Mouse (Mus musculus) retina, adult 2 months (tissue): ENCODE measurements around the gene Eif2ak3.

Experiments
- DNase-seq: peaks from one replicate; pipeline ENCODE4 v3.0.0-alpha.2; 2012; ENCODE audit warnings: low read depth, low spot score

Eif2ak3 gene

DNA sequence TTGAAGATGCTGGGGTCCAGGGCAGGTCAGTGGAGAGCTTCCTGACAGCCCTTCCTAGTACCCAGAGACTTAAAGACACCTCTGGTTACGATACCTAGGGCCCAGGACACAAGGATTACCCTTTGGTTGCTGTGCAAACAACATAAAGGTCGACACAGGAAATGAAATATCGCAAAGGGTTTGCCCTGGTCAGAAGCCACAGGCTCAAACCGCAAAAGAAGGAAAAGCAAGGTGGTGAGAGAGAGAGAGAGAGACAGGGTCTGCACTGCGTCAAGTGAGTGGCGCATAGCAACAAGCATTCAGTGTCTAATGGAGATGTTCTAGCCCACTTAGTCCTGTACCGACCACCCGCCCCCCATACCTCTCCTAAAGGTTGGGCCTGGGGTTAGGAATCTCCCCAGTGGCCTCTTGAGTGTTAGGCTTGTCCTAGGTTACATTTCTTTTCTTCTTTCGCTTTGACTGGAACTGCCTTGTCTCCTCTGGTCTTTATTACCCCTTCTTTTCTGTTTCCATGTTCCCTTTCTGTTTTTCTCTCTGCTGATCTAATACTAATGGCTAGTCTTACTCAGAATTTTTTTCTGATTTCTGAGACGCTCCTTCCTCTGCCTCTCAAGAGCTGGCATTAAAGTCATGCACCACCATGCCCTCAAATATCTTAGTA lies 13.0 kb upstream of the Eif2ak3 start:
- no peak for DNase-seq

DNA sequence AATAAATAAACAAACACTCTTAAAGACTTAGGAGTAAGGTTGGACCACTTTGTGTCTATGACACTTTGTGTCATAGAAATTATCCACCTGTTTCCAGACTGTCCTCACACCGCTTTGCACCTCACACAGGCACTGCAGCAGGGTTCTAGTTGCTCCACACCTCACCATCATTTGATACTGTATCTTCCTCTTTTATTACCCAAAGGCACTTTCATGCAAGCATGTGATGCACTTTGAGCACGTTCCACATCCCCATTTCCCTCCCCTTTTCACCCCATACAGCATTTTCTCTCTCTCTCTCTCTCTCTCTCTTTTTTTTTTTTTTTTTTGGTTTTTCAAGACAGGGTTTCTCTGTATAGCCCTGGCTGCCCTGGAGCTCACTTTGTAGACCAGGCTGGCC lies 7.0 kb upstream of the Eif2ak3 start:
- DNase-seq: no peak

DNA sequence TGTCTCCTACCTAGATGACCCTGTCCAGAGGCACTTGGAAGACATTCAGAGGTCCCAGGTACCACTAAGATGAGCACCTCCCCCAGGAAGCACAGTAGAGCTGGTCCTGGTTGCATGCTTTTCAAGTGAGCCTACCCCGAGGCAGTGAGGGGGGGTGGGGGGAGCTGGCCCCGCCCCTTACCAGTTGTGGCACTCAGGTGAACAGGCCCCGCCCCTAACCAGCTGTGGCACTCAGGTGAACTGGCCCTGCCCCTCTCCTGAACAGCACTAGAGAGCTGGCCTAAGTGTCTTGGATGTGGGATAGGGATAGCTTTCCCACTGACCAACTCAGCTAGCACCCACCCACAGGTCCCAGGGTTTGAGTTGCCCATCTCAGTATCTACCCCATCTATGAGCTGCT lies 5.8 kb upstream of the Eif2ak3 start:
- DNase-seq: no peak

DNA sequence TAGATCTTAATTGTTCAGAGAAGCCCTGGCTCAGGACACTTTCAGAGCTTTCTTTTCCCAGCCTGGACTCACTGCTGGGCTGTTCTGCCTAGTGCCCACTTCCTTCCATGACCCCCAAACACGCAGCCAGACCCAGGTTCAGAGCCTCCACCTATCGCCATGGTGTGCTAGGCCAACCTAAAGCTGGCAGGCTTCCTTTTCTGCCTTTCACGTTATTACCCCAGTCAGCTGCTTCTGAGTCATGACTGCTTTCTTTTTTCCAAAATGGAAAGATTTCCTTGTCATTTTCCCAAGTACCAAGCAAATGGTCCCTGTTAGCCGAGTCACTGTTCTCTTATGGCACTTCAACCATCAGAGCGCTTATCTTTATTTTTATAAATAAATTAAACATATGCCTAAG lies 4.0 kb upstream of the Eif2ak3 start:
- no peak for DNase-seq

DNA sequence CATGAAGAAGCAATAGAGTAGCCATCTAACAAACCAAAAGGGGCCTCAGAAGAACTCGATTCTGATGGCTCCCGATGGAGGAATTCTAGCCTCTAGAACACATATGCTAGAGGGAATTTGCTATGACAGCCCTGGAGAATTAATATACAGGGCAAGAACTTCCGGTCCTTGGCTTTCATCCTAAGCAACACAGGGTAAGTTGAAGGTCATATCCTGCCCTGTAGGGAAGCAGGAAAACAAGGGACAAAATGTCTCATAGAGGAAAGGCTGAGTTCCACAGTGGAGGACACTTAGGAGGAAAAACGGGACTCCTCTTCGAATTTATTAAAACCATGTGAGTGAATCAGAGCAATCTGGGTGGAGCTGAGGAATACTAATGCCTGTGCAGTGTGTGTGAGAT lies 1.3 kb upstream of the Eif2ak3 start:
- no peak for DNase-seq

DNA sequence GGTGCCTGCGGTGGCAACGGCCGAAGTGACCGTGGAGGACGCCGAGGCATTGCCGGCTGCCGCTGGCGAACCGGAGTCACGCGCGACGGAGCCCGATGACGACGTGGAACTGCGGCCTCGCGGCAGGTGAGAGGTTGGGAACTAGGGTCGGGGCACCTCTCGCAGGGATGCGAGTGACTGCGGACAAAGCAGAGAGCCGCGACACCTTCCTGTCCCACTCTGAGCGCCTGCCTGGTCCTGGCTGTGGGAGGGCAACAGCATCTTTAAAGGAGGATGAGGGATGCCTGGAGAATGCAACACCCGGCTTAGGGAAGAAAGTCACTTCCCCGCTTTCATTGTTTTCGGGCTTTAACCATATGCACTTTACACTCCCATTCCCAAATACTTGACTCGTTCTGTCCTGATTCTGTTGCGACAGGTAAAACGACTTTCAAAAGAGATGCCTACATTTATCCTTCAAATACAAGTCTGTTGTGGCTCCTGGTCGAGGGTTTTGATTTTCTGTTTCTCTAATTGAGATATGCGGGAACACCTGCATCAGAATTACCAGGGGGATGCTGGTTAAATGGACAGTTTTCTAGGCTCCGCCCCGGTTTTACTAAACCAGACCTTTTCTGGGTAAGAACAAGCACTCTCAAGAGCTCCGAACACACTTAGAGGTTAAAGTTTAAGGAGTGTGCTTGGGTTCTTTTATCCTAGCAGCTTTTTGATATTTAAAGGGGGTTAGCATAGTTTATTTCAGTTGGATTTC lies 756 bp downstream of the Eif2ak3 start:
- no peak for DNase-seq

DNA sequence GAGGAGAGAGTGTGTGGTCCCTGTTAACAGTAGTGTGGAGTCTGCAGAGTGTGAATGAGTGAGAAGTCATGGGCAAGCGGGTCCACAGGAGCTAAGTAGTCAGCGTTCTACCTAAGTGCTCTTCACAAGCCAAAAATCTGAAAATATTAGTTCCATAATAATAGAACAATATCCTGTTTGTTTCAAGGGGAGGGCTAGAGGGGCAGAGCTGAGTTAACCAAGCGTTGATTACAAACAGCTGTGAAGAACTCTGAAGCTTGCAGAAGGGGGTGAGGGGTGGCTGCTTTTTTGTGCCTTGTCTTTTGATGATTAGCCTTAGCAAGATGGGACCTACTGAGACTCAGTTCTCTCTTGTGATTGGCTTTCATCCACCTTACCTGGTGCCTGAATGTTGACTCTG lies 3.1 kb downstream of the Eif2ak3 start:
- no peak for DNase-seq

DNA sequence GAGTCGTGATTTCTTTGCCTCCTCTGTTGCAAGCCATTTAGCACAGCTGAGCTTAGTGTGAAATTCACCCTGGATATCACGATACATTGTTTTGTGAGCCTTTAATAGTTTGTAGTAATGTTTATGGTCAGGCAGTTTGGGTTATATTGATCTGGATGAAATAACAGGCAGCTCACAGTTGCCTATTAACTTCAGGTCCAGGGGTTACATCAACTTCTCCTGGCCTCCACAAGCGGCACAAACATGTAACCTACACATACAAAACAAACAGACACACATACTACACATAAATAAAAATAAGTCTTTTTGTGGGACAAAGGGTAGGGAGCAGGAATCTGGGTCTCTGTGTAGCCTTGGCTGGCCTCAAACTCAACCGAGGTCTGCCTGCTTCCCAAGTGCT lies 9.1 kb downstream of the Eif2ak3 start:
- no peak for DNase-seq

DNA sequence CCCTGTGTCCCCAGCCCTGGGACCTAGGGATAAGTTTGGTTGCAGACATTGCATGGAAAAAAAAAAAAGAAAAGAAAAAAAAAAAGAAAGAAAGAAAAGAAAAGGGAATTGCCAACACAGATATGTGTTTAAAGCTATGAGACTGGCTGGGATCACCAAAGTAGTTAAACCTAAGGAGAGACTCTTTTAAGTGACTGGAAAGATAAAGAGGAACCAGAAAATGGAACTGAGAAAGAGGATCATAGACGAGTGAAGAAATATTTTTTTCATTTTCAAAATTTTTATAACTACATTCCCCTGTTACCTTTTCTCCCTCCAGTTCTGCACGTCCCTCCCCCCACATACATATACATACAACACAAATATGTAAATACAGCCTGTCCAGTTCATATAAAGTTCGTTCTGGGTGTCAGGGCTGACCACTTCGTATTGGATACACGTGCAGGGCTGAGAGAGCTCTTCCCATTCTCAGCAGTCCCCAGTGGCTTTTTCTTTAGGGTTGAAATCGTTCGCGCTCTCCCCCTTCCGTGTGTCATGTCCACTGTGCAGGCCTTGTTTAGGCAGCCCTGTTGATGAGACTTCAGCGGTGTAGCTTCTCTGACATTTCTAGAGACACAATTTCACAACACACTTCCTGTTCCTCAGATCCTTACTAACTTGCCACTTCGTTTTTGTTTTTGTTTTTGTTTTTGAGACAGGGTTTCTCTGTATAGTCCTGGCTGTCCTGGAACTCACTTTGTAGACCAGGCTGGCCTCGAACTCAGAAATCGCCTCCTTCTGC lies 11.4 kb downstream of the Eif2ak3 start:
- no peak for DNase-seq

DNA sequence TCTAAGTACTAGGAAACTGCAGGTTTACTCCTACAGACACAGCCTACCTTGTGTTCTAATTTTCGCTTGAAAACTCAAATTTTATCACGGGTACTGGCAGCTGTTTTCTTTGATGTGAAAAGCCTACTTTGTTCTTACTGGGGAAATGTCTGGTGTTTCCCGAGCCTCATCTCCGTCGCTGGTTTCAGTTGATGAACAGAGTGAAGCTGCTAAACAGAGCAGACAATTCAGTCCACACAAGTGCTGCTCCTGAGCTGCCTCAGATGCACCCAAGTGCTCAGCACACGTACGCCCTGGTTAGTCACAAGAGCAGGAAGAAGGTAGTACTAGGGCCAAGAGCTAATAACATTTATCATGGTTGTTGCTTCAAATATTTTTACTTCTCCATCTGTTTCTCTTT lies 18.4 kb downstream of the Eif2ak3 start:
- DNase-seq: no peak

DNA sequence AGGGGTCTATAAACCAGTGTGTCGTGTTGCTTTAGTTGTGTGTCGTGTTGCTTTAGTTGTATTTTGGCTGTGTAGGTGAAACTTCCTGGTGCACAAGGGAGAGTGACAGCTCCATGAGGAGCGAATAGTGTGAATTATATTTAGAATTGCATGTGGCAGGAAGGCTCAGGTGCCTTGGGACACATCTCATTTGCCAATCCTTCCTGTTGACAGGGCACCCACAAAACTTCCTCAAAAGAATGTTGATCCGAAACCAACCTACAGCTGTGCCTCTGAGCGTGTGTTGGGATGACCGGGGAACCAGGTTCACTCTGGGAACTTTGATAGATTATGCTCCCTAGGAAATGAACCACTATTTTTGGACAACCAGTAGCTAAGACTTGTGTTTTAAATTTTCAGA lies 20.0 kb downstream of the Eif2ak3 start:
- DNase-seq: no peak

DNA sequence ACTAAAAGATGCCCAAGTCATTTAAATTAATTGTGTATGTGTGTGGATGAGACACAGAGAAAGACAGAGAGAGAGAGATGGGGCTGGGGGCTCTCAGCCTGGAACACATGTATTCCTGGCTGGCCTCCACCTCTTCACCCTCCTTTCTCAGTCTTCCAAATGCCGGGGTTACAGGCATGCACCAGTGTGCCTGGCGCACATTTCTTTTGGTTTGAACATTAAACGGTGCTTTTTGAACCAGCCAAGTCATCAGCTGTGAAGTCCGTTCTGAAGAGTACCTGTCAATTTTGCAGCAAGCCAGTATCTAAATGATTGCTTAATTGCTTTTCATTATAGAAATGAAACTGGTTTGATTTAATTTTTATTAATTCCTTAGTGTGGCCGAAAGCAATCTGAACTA lies 22.4 kb downstream of the Eif2ak3 start:
- no peak for DNase-seq

DNA sequence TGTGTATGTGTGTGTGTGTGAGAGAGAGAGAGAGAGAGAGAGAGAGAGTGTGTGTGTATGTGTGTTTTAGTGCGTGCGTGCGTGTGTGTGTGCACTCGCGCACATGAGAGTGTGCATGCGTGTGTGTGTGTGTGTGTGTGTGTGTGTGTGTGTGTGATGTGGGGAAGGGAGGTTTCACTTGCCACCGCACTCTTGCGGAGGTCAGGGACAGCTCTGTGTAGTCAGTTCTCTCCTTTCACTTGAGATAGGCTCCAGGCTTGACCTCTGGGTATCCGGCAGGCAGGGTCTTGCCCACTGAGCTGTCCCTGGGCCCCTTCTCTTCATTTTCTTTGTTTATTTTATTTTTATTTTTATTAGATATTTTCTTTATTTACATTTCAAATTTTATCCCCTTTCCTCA lies 23.0 kb downstream of the Eif2ak3 start:
- no peak for DNase-seq

DNA sequence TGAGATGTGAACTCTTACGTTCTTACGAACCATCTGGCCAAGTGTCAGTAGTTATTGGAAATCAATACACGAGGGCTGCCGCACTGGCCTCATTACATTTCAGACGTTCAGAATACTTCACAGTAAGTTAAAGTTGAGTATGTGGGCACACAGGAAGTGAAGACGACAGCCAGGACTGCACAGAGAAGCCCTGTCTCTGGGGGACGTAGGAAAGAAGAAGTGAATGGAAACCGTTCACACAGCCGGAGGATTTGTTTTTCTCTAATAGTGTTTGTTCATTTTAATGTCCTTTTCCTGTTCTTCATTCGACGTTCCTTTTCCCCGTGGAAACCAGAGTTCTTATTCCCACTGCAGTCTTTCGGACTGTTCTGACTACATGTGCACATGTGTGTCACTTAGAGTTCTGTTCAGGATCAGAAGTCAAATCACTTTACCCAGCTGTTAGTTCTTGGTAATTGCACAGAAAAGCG lies 27.2 kb downstream of the Eif2ak3 start:
- DNase-seq: no peak

DNA sequence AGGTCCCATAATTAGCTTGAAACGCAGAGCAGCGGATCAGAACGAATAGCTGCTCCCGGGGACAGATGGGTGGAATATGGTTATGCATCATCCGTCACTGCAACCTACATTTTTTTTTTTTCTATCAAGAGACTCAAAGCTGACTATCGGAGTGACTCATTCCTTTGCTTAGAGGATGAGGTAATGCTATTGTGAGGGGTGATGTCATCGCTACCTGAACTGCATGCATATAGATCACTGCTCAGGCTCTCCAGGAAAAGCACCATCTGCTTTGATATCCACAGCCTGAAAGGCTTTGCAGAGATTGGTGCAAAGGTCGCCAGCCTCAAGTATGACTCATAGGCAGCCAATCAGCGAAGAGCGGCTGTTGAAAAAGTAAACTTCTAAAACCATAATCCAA lies 27.8 kb downstream of the Eif2ak3 start:
- DNase-seq: peak; percentile 18

DNA sequence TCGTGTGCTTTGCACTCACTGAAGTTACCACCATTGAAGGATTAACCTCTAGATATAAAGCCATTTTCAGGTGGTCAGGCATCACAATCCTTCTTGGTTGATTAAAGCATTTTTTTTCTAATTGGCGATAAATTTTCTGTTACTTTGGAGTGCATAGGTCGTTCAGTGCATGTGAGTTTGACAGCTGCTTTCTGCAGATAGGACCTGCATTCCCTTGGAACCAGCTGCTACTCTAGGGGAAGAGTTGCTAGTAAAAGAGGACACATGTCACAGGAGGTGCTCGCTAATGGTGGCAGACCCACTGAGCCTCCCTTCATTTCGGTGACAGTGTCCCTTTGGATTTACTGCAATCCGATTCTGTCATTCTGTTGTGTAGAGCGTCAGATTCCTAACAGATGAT lies 28.3 kb downstream of the Eif2ak3 start:
- DNase-seq: no peak

DNA sequence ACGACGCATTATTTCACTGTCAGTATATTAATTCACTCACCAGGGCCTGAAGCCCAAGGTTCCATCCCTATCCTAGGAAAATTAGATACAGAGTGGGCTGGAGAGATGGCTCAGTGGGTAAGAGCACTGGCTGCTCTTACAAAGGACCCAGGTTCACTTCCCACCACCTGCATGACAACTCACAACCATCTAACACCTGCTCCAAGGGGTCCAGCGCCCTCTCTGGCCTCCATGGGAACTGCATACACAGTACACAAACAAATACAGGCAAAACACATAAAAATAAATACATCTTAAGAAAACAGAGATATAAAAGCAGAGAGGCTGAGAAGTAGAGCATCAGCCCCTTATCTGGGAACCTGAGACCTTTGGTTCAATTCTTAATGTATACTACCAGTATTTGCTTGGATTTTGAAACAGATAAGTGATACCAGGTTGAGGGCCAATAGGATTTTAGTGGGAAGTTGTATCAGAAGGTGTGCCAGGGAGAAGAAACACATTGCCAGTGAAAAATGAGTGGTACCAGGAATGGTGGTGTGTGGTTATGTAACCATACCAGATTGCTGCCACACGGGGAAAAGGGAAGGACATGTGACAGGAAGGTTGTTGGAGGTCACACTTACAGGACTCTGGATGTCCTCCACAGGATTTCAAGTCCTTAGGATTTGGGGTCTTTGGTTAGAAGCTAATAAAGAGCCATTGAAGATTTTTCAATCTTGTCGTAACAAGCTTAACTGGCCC lies 29.9 kb downstream of the Eif2ak3 start:
- DNase-seq: peak; percentile 32

DNA sequence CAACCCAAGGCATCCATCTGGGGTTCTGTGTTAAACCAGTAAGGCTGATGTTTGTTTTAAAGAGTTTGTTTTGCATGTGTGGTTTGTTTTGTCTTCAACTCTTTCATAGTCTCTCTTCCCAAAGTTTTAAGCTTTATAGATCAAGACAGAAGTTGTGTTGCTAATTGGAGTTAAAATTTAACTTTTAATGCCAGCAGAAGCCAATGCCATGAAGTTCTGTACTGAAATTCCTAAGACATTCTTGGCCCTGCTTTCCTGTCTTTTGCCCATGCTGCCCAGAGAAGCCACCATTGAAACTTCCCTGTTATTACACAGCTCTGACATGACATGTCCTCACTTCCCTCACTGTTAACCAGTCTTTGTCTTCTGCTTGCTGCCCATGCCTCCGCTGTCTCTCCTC lies 30.7 kb downstream of the Eif2ak3 start:
- no peak for DNase-seq

DNA sequence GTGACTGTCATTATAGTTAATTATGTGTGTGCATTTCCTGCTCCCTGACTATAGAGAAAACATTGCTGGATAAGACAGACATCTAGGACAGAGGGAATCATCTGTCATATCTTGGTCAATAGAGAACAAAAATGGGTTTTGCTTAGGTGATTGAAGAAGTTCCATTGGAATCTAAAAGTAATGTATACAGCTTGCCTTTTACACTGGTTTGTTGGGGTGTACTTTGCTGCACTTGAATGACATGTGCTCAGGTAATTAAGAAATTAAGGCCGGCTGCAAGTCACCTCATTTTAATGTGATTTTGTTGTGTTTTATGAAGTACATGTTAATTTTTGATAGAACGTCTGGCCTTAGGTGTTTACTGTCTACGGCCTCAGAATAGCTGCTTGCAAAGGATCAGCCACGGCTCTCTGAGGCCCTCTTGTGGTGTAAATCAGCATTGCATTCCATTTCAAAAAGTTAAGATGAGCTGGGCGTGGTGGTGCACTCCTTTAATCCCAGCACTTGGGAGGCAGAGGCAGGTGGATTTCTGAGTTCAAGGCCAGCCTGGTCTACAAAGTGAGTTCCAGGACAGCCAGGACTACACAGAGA lies 36.5 kb downstream of the Eif2ak3 start:
- peak; percentile 65 for DNase-seq

DNA sequence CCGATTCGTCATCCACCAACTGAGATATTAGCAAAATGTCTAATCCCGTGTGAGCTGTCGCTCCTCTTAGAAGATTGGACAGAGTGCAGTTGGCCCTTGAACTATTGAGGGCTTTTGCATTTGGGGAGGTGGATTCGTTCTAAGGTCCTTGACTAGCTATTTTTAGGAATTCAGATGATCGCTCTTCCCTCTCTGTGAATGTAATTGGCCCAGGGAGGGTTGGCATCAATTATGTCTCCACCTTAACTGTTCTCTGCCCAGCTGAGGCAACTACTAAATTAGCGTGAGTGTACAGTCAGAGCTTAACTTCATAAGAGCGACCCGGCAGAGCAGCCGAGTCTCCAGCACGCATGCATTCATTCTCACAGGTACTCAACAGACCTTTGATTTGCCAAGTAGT lies 43.7 kb downstream of the Eif2ak3 start:
- DNase-seq: no peak

DNA sequence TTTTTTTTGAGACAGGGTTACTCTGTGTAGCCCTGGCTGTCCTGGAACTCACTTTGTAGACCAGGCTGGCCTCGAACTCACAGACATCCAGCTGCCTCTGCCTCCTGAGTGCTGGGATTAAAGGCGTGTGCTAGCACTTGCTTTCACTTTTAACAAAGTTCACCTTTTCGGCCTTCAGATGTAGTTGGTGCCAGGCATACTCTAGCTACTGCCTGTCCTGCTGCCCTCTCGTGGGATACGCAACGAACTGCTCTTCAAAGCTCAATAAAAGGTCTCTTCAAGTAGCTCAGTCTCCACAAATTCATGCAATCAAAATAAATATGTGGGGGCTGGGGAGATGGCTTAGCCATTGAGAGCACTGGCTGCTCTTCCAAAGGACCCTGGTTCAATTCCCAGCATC lies 53.9 kb downstream of the Eif2ak3 start:
- DNase-seq: no peak

DNA sequence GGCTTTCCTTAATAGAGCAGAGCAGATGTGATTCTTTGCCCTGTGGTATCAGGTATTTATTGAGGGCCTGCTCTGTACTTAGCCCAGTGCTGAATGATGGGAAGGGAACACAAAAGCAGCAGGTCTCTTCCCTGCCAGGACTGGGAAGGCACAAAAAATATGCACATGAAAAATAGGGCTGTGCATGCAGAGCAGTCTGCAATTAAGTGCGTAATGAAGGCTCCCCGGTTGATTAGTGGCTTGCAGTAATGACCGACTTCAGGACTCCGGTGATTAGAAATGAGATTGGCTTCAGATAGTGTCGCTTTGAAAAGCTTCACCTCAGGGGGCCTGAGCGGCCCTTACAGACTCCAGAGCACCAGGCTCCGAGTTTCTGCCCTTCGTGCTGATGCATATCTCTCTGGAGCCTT lies 55.3 kb downstream of the Eif2ak3 start:
- DNase-seq: no peak
